Mouse (Mus musculus): ENCODE results near the gene Kif5c. TPM values are rescaled to one million over a fixed set of nuclear protein-coding genes. Genes with fewer than 3 reads are reported as not detected.

Kif5c gene
- polyA plus RNA-seq, 1 experiment, result 25.8 TPM

GRCm38 (mm10) chr2:49655195-49655873 lies 36.2 kb downstream of the Kif5c start:
- Histone ChIP-seq H3K36me3 (ENCODE audit: control insufficient read depth, insufficient read depth, low read length, poor library complexity, severe bottlenecking) (no peaks in the 10 kb centered on the region), H3K4me1 (ENCODE audit: control insufficient read depth, insufficient read depth, low read length) (no peaks in the 10 kb centered on the region), H3K27me3 (ENCODE audit: control insufficient read depth, insufficient read depth, low read length, poor library complexity, severe bottlenecking) (no peaks in the 10 kb centered on the region), H3K9me3 (replicated peaks; ENCODE audit: control insufficient read depth, insufficient read depth, low read length, poor library complexity, severe bottlenecking) (no peaks in the 10 kb centered on the region), H3K9ac (ENCODE audit: low read depth, poor library complexity, severe bottlenecking) (no peak overlapping the region), H3K4me3 (ENCODE audit: low read depth, low read length) (no peak overlapping the region), H3K27ac (ENCODE audit: insufficient read depth, low read length) (no peak overlapping the region)
- no peak for TF ChIP-seq EP300 (IDR thresholded peaks at IDR 0.05; ENCODE audit: insufficient read depth, low read depth, low read length)
- no peak for TF ChIP-seq CTCF (IDR thresholded peaks at IDR 0.05; ENCODE audit: low read depth, low read length)
- no peak for TF ChIP-seq POLR2A (IDR thresholded peaks at IDR 0.05; ENCODE audit: insufficient read depth, low read length)

GRCm38 (mm10) chr2:49655874-49656195 lies 36.7 kb downstream of the Kif5c start:
- no peaks in the 10 kb centered on the region for H3K36me3 ChIP-seq (ENCODE audit: control insufficient read depth, insufficient read depth, low read length, poor library complexity, severe bottlenecking)
- TF ChIP-seq EP300 (IDR thresholded peaks at IDR 0.05; ENCODE audit: insufficient read depth, low read depth, low read length), result no peak
- no peak for TF ChIP-seq POLR2A (IDR thresholded peaks at IDR 0.05; ENCODE audit: insufficient read depth, low read length)
- TF ChIP-seq CTCF (IDR thresholded peaks at IDR 0.05; ENCODE audit: low read depth, low read length), result no peak
- H3K9ac ChIP-seq (ENCODE audit: low read depth, poor library complexity, severe bottlenecking), result no peak overlapping the region
- no peak overlapping the region for H3K4me3 ChIP-seq (ENCODE audit: low read depth, low read length)
- H3K4me1 ChIP-seq (ENCODE audit: control insufficient read depth, insufficient read depth, low read length), result no peaks in the 10 kb centered on the region
- H3K27me3 ChIP-seq (ENCODE audit: control insufficient read depth, insufficient read depth, low read length, poor library complexity, severe bottlenecking), result no peaks in the 10 kb centered on the region
- no peak overlapping the region for H3K27ac ChIP-seq (ENCODE audit: insufficient read depth, low read length)
- H3K9me3 ChIP-seq (replicated peaks; ENCODE audit: control insufficient read depth, insufficient read depth, low read length, poor library complexity, severe bottlenecking), result no peaks in the 10 kb centered on the region

GRCm38 (mm10) chr2:49656988-49657387 lies 37.9 kb downstream of the Kif5c start:
- TF ChIP-seq CTCF (IDR thresholded peaks at IDR 0.05; ENCODE audit: low read depth, low read length) (no peak), EP300 (IDR thresholded peaks at IDR 0.05; ENCODE audit: insufficient read depth, low read depth, low read length) (no peak), POLR2A (IDR thresholded peaks at IDR 0.05; ENCODE audit: insufficient read depth, low read length) (no peak)

GRCm38 (mm10) chr2:49657666-49658065 lies 38.6 kb downstream of the Kif5c start:
- Histone ChIP-seq H3K27me3 (ENCODE audit: control insufficient read depth, insufficient read depth, low read length, poor library complexity, severe bottlenecking) (no peaks in the 10 kb centered on the region), H3K27ac (ENCODE audit: insufficient read depth, low read length) (no peak overlapping the region), H3K9me3 (replicated peaks; ENCODE audit: control insufficient read depth, insufficient read depth, low read length, poor library complexity, severe bottlenecking) (no peaks in the 10 kb centered on the region), H3K4me1 (ENCODE audit: control insufficient read depth, insufficient read depth, low read length) (no peaks in the 10 kb centered on the region), H3K9ac (ENCODE audit: low read depth, poor library complexity, severe bottlenecking) (no peak overlapping the region), H3K4me3 (ENCODE audit: low read depth, low read length) (no peak overlapping the region), H3K36me3 (ENCODE audit: control insufficient read depth, insufficient read depth, low read length, poor library complexity, severe bottlenecking) (no peaks in the 10 kb centered on the region)
- no peak for TF ChIP-seq CTCF (IDR thresholded peaks at IDR 0.05; ENCODE audit: low read depth, low read length)

More at GRCm38 (mm10) chr2:49656988-49657387, 37.9 kb downstream of the Kif5c start:
- no peak overlapping the region for H3K27ac ChIP-seq (ENCODE audit: insufficient read depth, low read length)
- H3K27me3 ChIP-seq (ENCODE audit: control insufficient read depth, insufficient read depth, low read length, poor library complexity, severe bottlenecking), result no peaks in the 10 kb centered on the region
- H3K9ac ChIP-seq (ENCODE audit: low read depth, poor library complexity, severe bottlenecking), result no peak overlapping the region
- no peaks in the 10 kb centered on the region for H3K36me3 ChIP-seq (ENCODE audit: control insufficient read depth, insufficient read depth, low read length, poor library complexity, severe bottlenecking)
- no peaks in the 10 kb centered on the region for H3K4me1 ChIP-seq (ENCODE audit: control insufficient read depth, insufficient read depth, low read length)
- no peaks in the 10 kb centered on the region for H3K9me3 ChIP-seq (replicated peaks; ENCODE audit: control insufficient read depth, insufficient read depth, low read length, poor library complexity, severe bottlenecking)
- H3K4me3 ChIP-seq (ENCODE audit: low read depth, low read length), result no peak overlapping the region

GRCm38 (mm10) chr2:49658988-49659387 lies 39.9 kb downstream of the Kif5c start:
- Histone ChIP-seq H3K4me3 (ENCODE audit: low read depth, low read length) (no peak overlapping the region), H3K27ac (ENCODE audit: insufficient read depth, low read length) (no peak overlapping the region), H3K9ac (ENCODE audit: low read depth, poor library complexity, severe bottlenecking) (no peak overlapping the region), H3K36me3 (ENCODE audit: control insufficient read depth, insufficient read depth, low read length, poor library complexity, severe bottlenecking) (no peaks in the 10 kb centered on the region), H3K4me1 (ENCODE audit: control insufficient read depth, insufficient read depth, low read length) (no peaks in the 10 kb centered on the region), H3K27me3 (ENCODE audit: control insufficient read depth, insufficient read depth, low read length, poor library complexity, severe bottlenecking) (no peaks in the 10 kb centered on the region), H3K9me3 (replicated peaks; ENCODE audit: control insufficient read depth, insufficient read depth, low read length, poor library complexity, severe bottlenecking) (no peaks in the 10 kb centered on the region)
- TF ChIP-seq POLR2A (IDR thresholded peaks at IDR 0.05; ENCODE audit: insufficient read depth, low read length) (no peak), CTCF (IDR thresholded peaks at IDR 0.05; ENCODE audit: low read depth, low read length) (no peak), EP300 (IDR thresholded peaks at IDR 0.05; ENCODE audit: insufficient read depth, low read depth, low read length) (no peak)

- H3K4me1 ChIP-seq (ENCODE audit: control insufficient read depth, insufficient read depth, low read length), result no peaks in the 10 kb centered on the region
- no peak overlapping the region for H3K4me3 ChIP-seq (ENCODE audit: low read depth, low read length)
- H3K9ac ChIP-seq (ENCODE audit: low read depth, poor library complexity, severe bottlenecking), result no peak overlapping the region
- H3K27ac ChIP-seq (ENCODE audit: insufficient read depth, low read length), result no peak overlapping the region
- H3K27me3 ChIP-seq (ENCODE audit: control insufficient read depth, insufficient read depth, low read length, poor library complexity, severe bottlenecking), result no peaks in the 10 kb centered on the region
- TF ChIP-seq POLR2A (IDR thresholded peaks at IDR 0.05; ENCODE audit: insufficient read depth, low read length), result no peak
- no peaks in the 10 kb centered on the region for H3K36me3 ChIP-seq (ENCODE audit: control insufficient read depth, insufficient read depth, low read length, poor library complexity, severe bottlenecking)
- H3K9me3 ChIP-seq (replicated peaks; ENCODE audit: control insufficient read depth, insufficient read depth, low read length, poor library complexity, severe bottlenecking), result no peaks in the 10 kb centered on the region
Observed at GRCm38 (mm10) chr2:49659964-49660363, 40.9 kb downstream of the Kif5c start.

Data from ES-Bruce4 (cell line).